Mouse (Mus musculus): ENCODE measurements around the gene Trim10. TPM values are rescaled to one million over a fixed set of nuclear protein-coding genes. Genes with fewer than 3 reads are reported as not detected.

The Trim10 gene
- polyA plus RNA-seq, 1 experiment: 37.0 TPM

- H3K4me3 ChIP-seq (ENCODE audit: extremely low read depth, insufficient read depth, insufficient read length): no peak overlapping the region
- H3K36me3 ChIP-seq (ENCODE audit: control insufficient read depth, insufficient read depth, low read length): no peaks in the 10 kb centered on the region
- 15% methylated on average over 1 of the region's 1 CpGs for WGBS
- no peaks in the 10 kb centered on the region for H3K4me1 ChIP-seq (ENCODE audit: control insufficient read depth, insufficient read depth, insufficient read length)
- H3K27me3 ChIP-seq (ENCODE audit: control insufficient read depth, insufficient read depth, low read length): no peaks in the 10 kb centered on the region
- no peak for TF ChIP-seq POLR2A (IDR thresholded peaks at IDR 0.05; ENCODE audit: low read depth, low read length)
- TF ChIP-seq CTCF (IDR thresholded peaks at IDR 0.05; ENCODE audit: extremely low read depth, insufficient read depth, insufficient read length, insufficient replicate concordance): no peak
- no peak for DNase-seq (ENCODE audit: low read depth in 1 of 2, low spot score in 2 of 2)
- no peak overlapping the region for H3K27ac ChIP-seq (ENCODE audit: insufficient read depth, low read length)
These were observed 31.3 kb downstream of the Trim10 start for GRCm38 (mm10) chr17:36900691-36901090.

GRCm38 (mm10) chr17:36903651-36904050 lies 34.3 kb downstream of the Trim10 start:
- TF ChIP-seq CTCF (IDR thresholded peaks at IDR 0.05; ENCODE audit: extremely low read depth, insufficient read depth, insufficient read length, insufficient replicate concordance): no peak
- no peak for TF ChIP-seq POLR2A (IDR thresholded peaks at IDR 0.05; ENCODE audit: low read depth, low read length)
- no peak for DNase-seq (ENCODE audit: low read depth in 1 of 2, low spot score in 2 of 2)
- Histone ChIP-seq H3K4me1 (ENCODE audit: control insufficient read depth, insufficient read depth, insufficient read length) (no peaks in the 10 kb centered on the region), H3K36me3 (ENCODE audit: control insufficient read depth, insufficient read depth, low read length) (no peaks in the 10 kb centered on the region), H3K27ac (ENCODE audit: insufficient read depth, low read length) (no peak overlapping the region), H3K27me3 (ENCODE audit: control insufficient read depth, insufficient read depth, low read length) (no peaks in the 10 kb centered on the region), H3K4me3 (ENCODE audit: extremely low read depth, insufficient read depth, insufficient read length) (no peak overlapping the region)
- 70% methylated on average over 3 of the region's 3 CpGs for WGBS

GRCm38 (mm10) chr17:36908235-36908634 lies 38.9 kb downstream of the Trim10 start:
- H3K36me3 ChIP-seq (ENCODE audit: control insufficient read depth, insufficient read depth, low read length): no peaks in the 10 kb centered on the region
- 47% methylated on average over 1 of the region's 1 CpGs for WGBS

GRCm38 (mm10) chr17:36909802-36910201 lies 40.4 kb downstream of the Trim10 start:
- WGBS: 45% methylated on average over 4 of the region's 4 CpGs

More at GRCm38 (mm10) chr17:36908235-36908634, 38.9 kb downstream of the Trim10 start:
- TF ChIP-seq POLR2A (IDR thresholded peaks at IDR 0.05; ENCODE audit: low read depth, low read length) (no peak), CTCF (IDR thresholded peaks at IDR 0.05; ENCODE audit: extremely low read depth, insufficient read depth, insufficient read length, insufficient replicate concordance) (no peak)
- Histone ChIP-seq H3K4me3 (ENCODE audit: extremely low read depth, insufficient read depth, insufficient read length) (no peak overlapping the region), H3K27ac (ENCODE audit: insufficient read depth, low read length) (no peak overlapping the region), H3K4me1 (ENCODE audit: control insufficient read depth, insufficient read depth, insufficient read length) (no peaks in the 10 kb centered on the region), H3K27me3 (ENCODE audit: control insufficient read depth, insufficient read depth, low read length) (peaks cover 2% of the 10 kb centered on the region; the same call in 1 of the 2 replicates)
- no peak for DNase-seq (ENCODE audit: low read depth in 1 of 2, low spot score in 2 of 2)

GRCm38 (mm10) chr17:36912031-36912430 lies 42.7 kb downstream of the Trim10 start:
- DNase-seq (ENCODE audit: low read depth in 1 of 2, low spot score in 2 of 2): no peak
- Histone ChIP-seq H3K4me1 (ENCODE audit: control insufficient read depth, insufficient read depth, insufficient read length) (no peaks in the 10 kb centered on the region), H3K36me3 (ENCODE audit: control insufficient read depth, insufficient read depth, low read length) (no peaks in the 10 kb centered on the region), H3K27me3 (ENCODE audit: control insufficient read depth, insufficient read depth, low read length) (peaks cover 2% of the 10 kb centered on the region; the same call in 1 of the 2 replicates), H3K27ac (ENCODE audit: insufficient read depth, low read length) (no peak overlapping the region), H3K4me3 (ENCODE audit: extremely low read depth, insufficient read depth, insufficient read length) (no peak overlapping the region)
- TF ChIP-seq POLR2A (IDR thresholded peaks at IDR 0.05; ENCODE audit: low read depth, low read length) (no peak), CTCF (IDR thresholded peaks at IDR 0.05; ENCODE audit: extremely low read depth, insufficient read depth, insufficient read length, insufficient replicate concordance) (no peak)
- 67% methylated on average over 2 of the region's 2 CpGs for WGBS

More at GRCm38 (mm10) chr17:36909802-36910201, 40.4 kb downstream of the Trim10 start:
- no peak overlapping the region for H3K4me3 ChIP-seq (ENCODE audit: extremely low read depth, insufficient read depth, insufficient read length)
- no peaks in the 10 kb centered on the region for H3K4me1 ChIP-seq (ENCODE audit: control insufficient read depth, insufficient read depth, insufficient read length)
- TF ChIP-seq POLR2A (IDR thresholded peaks at IDR 0.05; ENCODE audit: low read depth, low read length) (no peak), CTCF (IDR thresholded peaks at IDR 0.05; ENCODE audit: extremely low read depth, insufficient read depth, insufficient read length, insufficient replicate concordance) (no peak)
- no peak overlapping the region for H3K27ac ChIP-seq (ENCODE audit: insufficient read depth, low read length)
- H3K36me3 ChIP-seq (ENCODE audit: control insufficient read depth, insufficient read depth, low read length): no peaks in the 10 kb centered on the region
- DNase-seq (ENCODE audit: low read depth in 1 of 2, low spot score in 2 of 2): no peak
- H3K27me3 ChIP-seq (ENCODE audit: control insufficient read depth, insufficient read depth, low read length): peaks cover 2% of the 10 kb centered on the region; the same call in 1 of the 2 replicates

GRCm38 (mm10) chr17:36914108-36914507 lies 44.7 kb downstream of the Trim10 start:
- no peaks in the 10 kb centered on the region for H3K4me1 ChIP-seq (ENCODE audit: control insufficient read depth, insufficient read depth, insufficient read length)
- 20% methylated on average over 2 of the region's 2 CpGs for WGBS
- no peaks in the 10 kb centered on the region for H3K36me3 ChIP-seq (ENCODE audit: control insufficient read depth, insufficient read depth, low read length)
- H3K4me3 ChIP-seq (ENCODE audit: extremely low read depth, insufficient read depth, insufficient read length): no peak overlapping the region
- peak; percentile 50 to 68 for DNase-seq (ENCODE audit: low read depth in 1 of 2, low spot score in 2 of 2)
- peaks cover 2% of the 10 kb centered on the region; the same call in 1 of the 2 replicates for H3K27me3 ChIP-seq (ENCODE audit: control insufficient read depth, insufficient read depth, low read length)
- no peak overlapping the region for H3K27ac ChIP-seq (ENCODE audit: insufficient read depth, low read length)
- TF ChIP-seq POLR2A (IDR thresholded peaks at IDR 0.05; ENCODE audit: low read depth, low read length) (no peak), CTCF (IDR thresholded peaks at IDR 0.05; ENCODE audit: extremely low read depth, insufficient read depth, insufficient read length, insufficient replicate concordance) (peak; percentile 43; the same call in 1 of the 2 replicates)

GRCm38 (mm10) chr17:36915076-36915475 lies 45.7 kb downstream of the Trim10 start:
- peak; percentile 79; the same call in 1 of the 2 replicates for TF ChIP-seq CTCF (IDR thresholded peaks at IDR 0.05; ENCODE audit: extremely low read depth, insufficient read depth, insufficient read length, insufficient replicate concordance)
- no peak for TF ChIP-seq POLR2A (IDR thresholded peaks at IDR 0.05; ENCODE audit: low read depth, low read length)
- no peak overlapping the region for H3K4me3 ChIP-seq (ENCODE audit: extremely low read depth, insufficient read depth, insufficient read length)
- no peaks in the 10 kb centered on the region for H3K36me3 ChIP-seq (ENCODE audit: control insufficient read depth, insufficient read depth, low read length)
- no peaks in the 10 kb centered on the region for H3K4me1 ChIP-seq (ENCODE audit: control insufficient read depth, insufficient read depth, insufficient read length)
- no peak overlapping the region for H3K27ac ChIP-seq (ENCODE audit: insufficient read depth, low read length)
- WGBS: 13% methylated on average over 9 of the region's 9 CpGs
- no peaks in the 10 kb centered on the region for H3K27me3 ChIP-seq (ENCODE audit: control insufficient read depth, insufficient read depth, low read length)
- peak; percentile 11 to 30 for DNase-seq (ENCODE audit: low read depth in 1 of 2, low spot score in 2 of 2)

Data from spleen, adult 2 months (tissue).